Mouse (Mus musculus) left cerebral cortex, postnatal 25 days (tissue): ENCODE results near the gene Myl7. TPM values are rescaled to one million over a fixed set of nuclear protein-coding genes. Genes with fewer than 3 reads are reported as not detected.
A peak's percentile ranks its signal among the peaks of the same experiment; 100 is the strongest.
"Not testable (repeated sequence)": the region's sequence is repeated elsewhere in the genome, so short reads cannot be mapped to it uniquely, and the experiment has no call there.

Source experiments
- DNase-seq, 2 experiments: peaks; one replicate each; pipeline ENCODE4 v3.0.0; 2022; ENCODE audit warnings: low spot score in 2 of 2, mixed read lengths in 1 of 2
- intact Hi-C: fragments of 180-260 bp; cut with DNase I; formaldehyde crosslinking; loops from one replicate; pipeline ENCODE4 v1.15.1; 2025
- total RNA-seq, 2 experiments: library from RNA; stranded (reverse); gene quantifications; 2 replicates each; pipeline ENCODE4 v1.2.3; 2021

The Myl7 gene
- total RNA-seq, 2 experiments from 2014 or later = not detected

DNA sequence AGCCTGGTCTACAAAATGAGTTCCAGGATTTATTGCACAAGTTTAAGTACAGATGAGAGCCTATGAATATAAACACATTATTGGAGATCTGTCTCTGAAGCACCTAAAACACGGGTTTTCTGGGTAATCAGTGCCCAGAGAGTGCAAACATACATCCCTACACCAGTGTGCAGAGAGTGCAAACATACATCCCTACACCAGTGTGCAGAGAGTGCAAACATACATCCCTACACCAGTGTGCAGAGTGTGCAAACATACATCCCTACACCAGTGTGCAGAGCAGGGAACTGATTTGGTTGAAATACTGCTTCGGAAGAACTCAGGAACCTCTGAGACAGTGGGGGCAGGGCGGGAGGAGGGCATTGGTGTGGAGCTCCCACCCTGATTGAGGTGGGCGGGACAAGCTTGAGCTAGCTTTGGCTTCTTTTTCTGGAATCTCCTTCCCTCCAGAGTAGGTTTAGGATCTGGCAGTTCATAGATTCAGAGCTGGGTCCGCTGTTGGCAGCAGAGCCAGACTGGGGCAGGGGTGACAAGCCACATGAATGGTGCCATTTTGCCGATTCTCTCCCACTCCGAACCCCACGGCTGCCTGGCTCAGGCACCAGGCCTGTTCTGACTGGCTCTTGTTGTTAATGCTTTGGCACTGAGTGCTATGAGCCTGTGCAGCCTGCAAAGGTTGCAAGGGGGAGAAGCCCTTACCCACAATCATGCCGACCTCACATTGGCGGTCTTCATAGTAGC is 7.4 kb upstream of the Myl7 start:
- DNase-seq = peak in 1 of 2 experiments; percentile 42

DNA sequence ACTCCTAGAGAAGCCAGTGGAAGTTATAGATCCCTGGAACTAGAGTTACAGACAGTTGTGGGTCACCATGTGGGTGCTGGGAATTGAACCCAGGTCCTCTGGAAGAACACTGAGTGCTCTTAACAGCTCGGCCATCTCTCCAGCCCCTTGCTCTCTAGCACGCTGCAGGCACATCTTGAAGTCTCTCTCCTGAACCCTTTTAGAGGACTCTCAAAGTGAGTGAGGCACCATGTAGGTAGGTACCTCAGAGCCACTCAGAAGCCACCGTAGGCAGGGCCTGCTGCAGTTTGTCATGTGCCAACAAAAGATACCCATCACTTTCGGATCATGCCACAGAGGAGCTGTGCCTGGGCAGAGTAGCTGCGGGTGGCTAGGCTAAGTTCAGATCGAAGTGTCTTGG is 6.3 kb upstream of the Myl7 start:
- intact Hi-C loops = no loop called here
- no peak for DNase-seq

More for the DNA sequence above, 7.4 kb upstream of the Myl7 start:
- intact Hi-C loops = no loop called here

DNA sequence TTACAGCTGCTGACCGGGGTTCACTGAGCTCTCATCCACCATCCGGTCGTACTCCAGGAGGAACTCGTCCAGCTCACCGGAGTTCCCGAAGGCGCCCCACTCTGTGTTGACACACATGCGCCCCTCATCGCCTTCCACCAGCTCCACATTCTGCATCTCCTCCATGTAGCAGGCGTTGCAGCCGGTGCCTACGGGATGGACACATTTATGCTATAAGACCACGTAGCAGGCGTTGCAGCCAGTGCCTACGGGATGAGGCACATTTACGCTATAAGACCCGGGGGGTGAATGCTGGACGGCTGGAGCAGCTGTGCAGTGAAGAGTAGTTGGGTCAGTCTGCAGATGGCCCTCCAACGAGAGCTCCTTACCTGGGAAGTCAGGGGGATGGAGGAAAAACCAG is 5.8 kb upstream of the Myl7 start:
- DNase-seq = no peak
- intact Hi-C loops = no loop called here

DNA sequence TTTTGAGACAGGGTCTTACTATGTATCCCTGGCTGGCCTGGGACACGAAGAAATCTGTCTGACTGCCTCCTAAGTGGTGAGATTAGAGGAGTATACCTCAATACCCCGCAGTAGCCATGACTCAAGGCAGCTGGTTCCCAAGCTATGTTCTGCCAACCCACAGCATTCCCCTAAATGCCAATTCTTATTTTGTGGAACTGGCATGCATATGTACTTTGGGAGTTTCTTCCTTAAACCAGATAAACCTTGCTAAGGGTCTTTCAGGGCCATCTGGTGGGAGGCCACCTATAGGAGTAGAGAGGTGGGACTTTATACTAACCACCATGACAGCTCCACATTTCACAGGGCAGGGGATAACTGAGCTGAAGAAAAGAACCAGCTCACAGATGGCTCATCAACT is 5.3 kb upstream of the Myl7 start:
- DNase-seq = peak in 1 of 2 experiments; percentile 73
- intact Hi-C loops = no loop called here

DNA sequence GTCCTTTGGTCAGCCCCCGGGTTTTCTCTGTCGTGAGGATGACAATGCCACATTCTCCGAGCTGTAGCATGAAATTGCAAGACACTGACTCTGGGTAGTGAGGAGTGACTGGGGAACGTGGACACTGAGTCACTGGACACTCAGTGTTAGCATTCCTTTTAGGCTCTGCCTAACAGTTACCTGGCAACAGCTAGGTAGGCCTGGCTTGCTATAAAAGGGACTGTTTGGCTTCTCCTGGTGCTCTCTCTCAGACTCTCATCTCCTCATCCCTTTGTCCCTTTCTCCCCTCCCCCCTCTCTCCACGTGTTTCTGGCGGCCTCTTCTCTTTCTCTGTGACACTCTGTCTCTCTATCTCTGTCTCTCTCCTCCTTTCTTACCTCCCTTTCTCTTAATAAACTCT is 3.8 kb upstream of the Myl7 start:
- no peak for DNase-seq
- intact Hi-C loops = no loop called here

DNA sequence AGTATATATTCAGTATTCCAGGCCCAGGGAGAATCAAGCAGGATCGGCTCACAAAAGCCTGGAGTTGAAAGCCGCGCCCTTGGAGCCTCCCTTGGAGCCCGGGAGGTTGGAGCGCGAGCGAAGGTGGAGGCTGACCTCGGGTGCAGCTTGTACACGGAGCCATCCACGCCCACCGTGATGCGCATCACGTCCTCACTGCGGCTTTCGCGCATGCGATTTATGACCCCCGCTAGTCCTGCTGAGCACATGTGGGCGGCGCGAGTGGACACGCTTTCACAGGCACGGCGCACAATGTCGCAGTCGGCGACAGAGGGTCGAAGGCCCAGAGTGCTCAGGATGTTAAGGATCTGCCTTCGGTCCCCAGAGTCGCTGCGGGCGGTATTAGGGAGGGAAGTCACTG is 3.4 kb upstream of the Myl7 start:
- peak; percentile 50 to 62 for DNase-seq
- intact Hi-C loops = no loop called here

DNA sequence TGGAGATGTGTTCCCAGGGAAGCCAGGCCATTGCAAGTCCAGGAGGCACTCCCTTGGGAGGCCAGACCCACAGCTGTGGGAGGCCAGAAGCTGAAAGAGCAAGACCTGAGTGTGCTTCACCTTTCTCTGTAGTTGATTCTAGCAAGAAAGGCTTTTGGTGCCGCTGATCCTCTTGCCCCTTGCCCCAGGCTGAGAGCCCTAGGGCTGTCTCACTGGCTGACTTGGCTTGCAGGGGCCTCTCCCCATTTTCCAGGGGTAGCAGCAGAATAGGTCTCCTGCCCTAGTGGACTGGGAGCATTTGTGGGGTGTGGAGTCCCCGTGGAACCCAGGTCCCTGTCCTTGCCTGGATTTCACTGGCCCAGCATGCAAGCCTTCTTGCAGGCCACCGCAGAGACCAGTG is 2.7 kb upstream of the Myl7 start:
- DNase-seq = no peak
- intact Hi-C loops = no loop called here

DNA sequence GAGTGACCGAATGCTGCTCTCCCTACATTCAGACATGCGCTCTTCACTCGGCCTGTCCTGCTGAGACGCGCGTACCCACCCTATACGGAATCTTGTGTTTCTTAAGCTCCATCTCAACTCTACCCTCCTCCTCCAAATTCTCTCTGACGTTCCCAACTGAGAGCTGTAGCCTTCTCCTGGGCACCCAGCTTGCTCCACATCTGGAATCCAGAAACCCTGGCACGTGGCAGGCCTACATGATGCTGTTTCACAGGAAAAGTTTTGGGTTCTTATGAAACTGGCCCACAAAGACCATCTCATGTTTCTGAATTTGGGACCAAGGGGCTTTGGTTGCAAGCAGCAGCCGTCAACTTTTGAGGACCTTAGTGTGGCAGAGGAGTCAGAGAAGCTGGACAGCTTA is 704 bp upstream of the Myl7 start:
- intact Hi-C loops = no loop called here
- DNase-seq = no peak

DNA sequence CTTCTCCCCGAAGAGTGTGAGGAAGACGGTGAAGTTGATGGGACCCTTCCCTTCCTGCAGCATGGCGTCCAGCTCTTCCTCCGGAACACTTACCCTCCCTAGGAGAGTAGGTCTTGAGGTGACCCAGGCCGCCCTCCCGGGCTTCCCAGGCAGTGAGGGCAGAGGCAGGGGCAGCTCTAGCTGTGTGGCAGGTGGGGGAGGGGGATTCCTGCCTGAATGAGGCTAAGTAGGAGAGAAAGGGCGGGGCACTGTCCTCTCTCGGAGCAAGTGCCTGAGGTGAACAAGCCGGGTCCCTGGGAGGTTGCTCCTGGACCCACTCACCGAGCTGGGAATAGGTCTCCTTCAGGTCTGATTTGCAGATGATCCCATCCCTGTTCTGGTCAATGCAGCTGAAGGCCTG is 743 bp downstream of the Myl7 start:
- intact Hi-C loops = no loop called here
- no peak for DNase-seq

DNA sequence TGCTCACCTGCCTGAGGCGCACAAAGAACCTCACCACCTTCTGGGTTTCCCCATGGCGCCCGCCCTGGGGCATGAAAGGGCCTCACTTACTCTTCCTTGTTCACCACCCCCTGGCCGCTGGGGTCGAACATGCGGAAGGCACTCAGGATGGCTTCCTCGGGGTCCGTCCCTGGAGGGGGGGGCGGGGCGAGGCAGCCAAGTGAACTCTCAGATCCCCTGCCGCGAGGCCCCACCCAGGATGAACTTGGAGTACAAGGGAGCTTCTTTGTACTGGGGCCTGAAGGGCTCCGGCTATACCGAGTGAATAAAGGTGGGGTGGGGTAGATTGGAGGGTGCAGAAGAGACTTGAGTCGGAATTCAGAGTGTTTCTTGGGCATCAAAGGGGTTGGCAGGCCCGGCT is 1.4 kb downstream of the Myl7 start:
- no peak for DNase-seq
- intact Hi-C loops = no loop called here

DNA sequence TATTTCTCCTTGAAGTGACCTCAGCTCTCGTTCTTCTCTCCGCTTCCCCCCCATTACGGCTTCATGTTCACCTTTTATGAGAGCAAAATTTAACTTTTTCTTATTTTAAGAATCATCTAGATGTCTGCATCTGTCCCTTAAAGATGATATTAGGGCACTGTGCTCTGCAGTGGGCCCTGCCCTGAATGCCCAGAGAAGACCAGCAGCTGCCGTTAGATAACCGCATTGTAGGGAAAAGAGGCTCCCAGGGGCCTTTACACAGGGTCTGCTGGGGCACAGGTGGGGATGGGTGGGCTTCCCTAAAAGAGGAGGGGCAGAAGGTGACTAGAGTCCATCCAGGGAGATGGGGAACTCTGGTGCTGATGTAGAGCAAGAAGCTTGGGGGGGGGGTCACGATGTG is 4.8 kb downstream of the Myl7 start:
- intact Hi-C loops = no loop called here
- DNase-seq = no peak

DNA sequence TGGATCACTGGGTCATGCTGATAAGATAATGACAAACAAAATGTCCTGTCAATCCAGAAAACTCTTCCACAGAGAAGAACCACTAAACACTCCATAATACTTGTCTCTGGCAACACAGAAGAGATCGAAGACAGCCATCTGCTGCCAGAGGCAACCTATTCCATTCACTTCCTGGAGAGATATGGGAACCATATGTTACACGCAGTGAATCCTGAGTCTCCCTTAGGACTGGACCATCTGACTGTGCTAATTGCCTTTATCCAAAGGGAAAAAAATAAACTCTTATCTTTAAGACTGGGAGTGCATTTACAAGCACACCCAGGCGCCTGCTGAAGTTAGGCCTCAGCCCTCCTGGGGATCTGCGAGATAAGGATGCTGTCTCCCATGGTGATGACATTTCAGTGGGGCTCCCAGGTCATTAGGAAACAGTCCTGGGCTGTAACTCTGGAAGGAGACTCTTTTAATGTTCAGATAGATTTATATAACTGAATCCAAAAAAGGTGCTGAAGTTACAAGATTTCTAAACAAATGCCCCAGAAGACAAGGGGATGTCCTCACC is 5.7 kb downstream of the Myl7 start:
- DNase-seq = peak in 1 of 2 experiments; percentile 25
- intact Hi-C loops = no loop called here

DNA sequence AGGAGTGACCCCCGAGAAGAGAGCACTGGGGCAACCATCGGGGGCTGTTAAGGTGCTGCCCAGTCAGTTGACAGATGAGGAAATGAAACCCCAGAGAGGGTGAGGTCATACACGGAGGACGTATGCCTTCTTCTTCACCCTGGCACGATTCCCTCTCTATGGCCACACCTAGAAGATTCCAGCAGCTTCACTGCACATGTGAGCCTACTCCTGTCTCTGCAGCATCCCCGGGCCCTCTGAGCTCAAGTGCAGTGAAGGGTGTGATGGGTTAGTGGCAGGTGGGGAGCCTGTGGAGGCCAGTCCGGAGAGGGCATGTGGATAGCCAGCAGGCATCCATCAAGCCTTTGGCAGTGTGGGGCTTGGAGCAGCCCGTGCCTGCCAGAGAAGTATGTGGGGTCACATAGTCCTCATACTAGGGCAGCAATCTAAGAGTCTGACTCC is 6.4 kb downstream of the Myl7 start:
- intact Hi-C loops = no loop called here

DNA sequence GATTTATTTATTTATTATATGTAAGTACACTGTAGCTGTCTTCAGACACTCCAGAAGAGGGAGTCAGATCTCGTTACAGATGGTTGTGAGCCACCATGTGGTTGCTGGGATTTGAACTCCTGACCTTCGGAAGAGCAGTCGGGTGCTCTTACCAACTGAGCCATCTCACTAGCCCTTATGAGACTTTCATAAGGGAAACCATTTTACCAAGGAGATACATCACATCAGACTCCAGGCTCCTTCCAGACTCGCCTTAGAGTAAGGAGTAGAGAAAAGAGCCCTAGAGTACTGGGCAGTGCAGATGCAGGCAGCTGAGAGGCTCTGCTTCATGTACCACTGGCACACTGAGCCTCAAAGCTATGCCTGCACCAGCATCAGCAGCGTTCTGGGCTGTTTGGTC is 10.0 kb downstream of the Myl7 start:
- intact Hi-C loops, DNase-seq: not testable (repeated sequence)

More for the DNA sequence above, 6.4 kb downstream of the Myl7 start:
- DNase-seq = no peak

DNA sequence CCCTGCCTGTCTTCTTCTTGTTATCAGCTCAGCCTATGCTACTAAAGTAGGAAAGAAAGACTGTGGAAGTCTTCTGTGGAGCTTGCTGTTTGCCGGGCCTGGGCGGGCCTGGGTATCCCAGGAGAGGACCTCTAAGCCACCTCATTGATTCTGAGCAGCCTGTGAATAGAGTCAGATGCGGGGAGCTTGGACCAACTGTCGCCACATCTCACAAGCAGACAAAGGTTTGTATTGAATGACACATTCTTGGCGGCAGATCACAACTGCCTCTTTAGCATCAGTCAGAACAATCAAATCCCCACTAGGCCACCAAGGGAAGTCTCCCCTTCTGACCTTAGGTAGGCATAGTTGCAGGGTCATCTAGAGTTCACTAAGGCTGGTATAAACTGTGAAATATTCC is 11.3 kb downstream of the Myl7 start:
- DNase-seq = no peak
- intact Hi-C loops = no loop called here

DNA sequence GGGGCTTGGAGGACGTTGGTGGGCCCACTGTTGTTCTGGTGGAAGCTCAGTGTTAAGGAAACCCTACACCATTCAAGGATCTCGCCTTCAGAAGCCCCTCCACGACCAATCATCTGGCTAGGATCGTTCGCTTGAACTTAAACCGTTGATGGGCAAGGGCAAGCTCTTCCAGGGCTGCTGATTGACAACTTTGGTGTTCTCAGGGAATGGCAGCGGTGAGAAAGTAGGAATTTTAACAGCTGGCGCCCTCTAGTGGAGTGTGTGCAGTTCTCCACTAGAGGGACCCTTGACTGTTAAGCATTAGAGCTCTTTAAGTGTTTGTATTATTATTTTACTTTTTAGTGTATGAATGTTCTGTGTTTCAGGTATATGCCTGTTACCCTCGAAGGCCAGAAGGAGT is 12.4 kb downstream of the Myl7 start:
- peak; percentile 70 to 71 for DNase-seq
- intact Hi-C loops = no loop called here

DNA sequence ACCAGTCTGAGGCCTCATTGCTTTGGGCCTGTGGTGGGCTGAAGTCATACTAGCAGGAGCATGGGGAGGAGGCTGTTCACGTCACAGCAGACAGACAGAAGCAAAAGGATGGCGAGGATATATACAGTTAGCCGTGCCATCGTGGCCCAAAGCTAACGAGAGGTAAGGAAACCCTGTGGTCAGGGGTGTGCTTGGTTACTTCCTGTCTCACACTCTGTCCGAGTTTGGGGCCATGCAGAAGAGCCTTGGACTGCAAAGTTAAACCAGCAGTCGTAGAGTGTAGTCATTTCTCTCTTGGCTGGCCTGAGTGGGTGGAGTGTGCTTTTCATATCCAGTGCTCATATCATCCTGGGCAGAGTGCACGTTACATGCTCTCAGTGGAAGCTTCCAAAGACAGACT is 16.1 kb downstream of the Myl7 start:
- intact Hi-C loops = no loop called here
- no peak for DNase-seq

DNA sequence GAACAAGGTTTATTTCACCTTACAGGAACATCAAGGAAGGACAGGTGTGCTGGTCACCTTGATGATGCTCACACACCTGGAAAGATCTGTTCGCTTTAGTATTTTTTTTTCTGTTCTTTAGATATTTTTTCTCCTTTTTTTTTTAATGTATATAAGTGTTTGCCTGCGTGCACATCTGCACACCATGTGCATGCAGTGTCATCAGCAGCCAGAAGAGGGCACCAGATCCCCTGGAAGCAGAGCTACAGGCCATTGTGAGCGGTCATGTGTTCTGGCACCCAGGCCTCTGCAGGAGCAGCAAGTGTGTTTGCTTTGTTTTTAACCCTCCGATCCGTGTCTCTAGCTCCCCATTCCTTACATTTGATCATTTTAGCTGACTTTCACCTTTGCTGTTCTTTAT is 18.7 kb downstream of the Myl7 start:
- intact Hi-C loops = loop anchor here (2.0 kb wide), 3 partner anchors 43 to 91 kb away; partner anchors contain the start of genes Dbnl and Ykt6
- peak; percentile 45 to 54 for DNase-seq

DNA sequence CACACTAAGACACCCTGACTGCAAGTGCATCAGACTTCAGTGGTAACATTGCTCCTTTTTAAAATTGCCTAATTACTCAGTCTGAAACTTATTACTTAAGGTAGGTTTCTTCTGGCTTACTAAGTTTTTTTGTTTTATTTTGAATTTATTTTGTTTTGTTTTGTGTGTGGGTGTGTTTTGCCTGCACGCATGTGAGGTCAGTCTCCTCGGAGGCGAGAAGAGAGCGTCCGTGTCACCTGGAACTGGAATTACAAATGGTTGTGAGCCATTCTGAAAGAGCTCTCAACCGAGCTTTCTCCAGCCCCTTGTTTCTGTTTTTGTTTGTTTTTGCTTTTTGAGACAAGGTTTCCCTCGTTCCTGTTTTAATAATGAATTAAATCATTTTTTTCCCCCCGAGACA is 19.9 kb downstream of the Myl7 start:
- intact Hi-C loops = loop anchor here (2.0 kb wide), 2 partner anchors 42 to 76 kb away; partner anchors contain the start of gene Ykt6

DNA sequence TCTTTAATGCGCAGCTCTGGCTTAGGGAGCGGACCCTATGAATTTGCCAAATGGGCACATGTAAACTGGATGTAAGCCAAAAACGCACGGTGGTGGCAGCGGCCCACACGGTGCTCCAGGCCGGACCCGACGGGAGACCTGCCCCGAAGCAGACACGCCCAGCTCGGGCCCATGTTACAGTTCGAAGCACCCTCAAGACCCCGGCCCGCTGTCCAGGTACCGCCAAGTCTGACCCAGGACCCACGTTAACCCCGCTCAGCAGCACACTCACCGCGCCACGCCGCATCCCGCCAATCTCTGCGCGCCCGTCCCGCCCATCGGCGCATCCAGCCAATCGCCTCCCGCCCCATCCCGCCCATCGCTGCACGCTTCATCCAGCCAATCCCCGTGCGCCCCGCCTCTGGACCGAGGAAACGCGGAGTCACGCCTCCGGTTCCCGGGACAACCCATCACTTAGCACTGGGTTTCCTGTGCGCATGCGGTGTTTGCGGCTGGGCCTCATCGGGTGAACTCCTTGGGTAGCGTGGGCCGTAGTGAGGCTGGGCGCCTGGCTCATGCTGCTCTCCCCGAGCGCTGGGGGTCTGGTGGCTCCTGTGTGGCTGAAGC is 20.6 kb downstream of the Myl7 start, which contains the start of gene Pold2:
Gene Pold2, minus strand, starts transcription at position 372 of the 606 bp plus-strand sequence.
- intact Hi-C loops = loop anchor here (2.0 kb wide), 2 partner anchors 41 to 77 kb away; partner anchors contain the start of gene Ykt6
- DNase-seq = peak; percentile 98 to 99

More for the DNA sequence above, 19.9 kb downstream of the Myl7 start:
- no peak for DNase-seq

DNA sequence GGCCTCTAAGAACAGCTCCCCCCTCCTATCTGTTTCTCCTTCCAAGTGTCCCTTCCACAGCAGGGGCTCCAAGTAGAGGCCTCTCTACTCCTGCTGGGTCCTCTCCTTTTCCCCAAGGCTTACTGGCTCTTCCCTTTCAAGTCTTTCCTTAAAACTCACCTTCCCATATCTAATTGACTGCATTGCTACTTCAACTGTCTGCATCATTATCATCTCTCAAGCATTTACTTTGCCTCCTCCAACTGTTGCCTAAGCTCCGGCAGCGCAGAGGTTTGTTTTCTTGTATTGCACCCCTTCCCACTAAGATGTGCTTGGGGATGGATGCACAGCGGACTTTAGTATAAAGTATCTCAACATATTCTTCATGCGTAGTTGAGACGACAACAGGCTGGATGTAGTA is 21.2 kb downstream of the Myl7 start:
- intact Hi-C loops = no loop called here
- DNase-seq = no peak
